Mouse (Mus musculus): ENCODE results near the gene Ptprt. TPM values are rescaled to one million over a fixed set of nuclear protein-coding genes. Genes with fewer than 3 reads are reported as not detected.

Gene Ptprt
- total RNA-seq, 1 experiment from 2014 or later, result not detected

DNA sequence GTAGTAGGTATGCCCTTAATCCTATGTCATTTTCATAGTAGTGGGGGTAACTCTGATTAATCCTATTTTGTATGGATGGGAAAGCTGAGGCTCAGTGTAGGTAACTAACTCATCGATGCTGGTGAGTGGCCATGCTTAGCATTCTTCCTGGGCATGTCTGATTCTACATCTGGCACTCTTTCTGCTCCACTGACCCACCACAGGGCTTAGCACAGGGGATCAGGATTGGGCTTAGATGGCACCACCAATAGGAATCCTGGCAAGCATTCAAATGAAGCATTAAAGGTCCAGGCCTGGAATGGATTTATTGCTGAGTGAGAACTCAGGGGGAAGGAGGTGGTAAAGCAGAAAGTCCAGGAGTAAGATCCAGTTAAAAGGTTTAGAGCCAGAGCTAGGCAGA lies 1179.2 kb downstream of the Ptprt start:
- ATAC-seq (replicated peaks in 1 of 2; ENCODE audit: insufficient read depth in 1 of 2, low FRiP score in 2 of 2, low TSS enrichment in 1 of 2, low read depth in 1 of 2, poor library complexity in 2 of 2, severe bottlenecking in 2 of 2), result no peak

DNA sequence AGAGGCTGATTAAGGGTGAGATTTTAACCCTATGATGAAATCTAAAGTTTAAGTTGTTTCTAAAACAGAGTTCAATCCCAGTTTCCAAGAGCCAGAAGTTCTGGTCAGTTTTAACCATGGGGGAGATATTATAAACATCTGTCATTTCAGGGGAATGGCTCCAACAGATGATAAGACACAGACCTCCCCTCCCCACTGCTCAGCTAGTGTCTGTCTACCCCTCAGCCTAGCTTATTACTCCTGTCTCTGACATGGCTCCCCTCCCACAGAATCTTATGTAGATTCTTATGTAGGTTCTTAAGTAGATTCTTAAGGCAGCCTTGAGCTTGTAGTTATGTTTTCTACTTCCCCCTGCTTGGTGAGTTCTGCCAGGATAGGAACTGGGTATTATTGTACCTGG lies 1180.5 kb downstream of the Ptprt start:
- no peak for ATAC-seq (replicated peaks in 1 of 2; ENCODE audit: insufficient read depth in 1 of 2, low FRiP score in 2 of 2, low TSS enrichment in 1 of 2, low read depth in 1 of 2, poor library complexity in 2 of 2, severe bottlenecking in 2 of 2)

All from hematopoietic stem cell, adult 5-6 weeks (primary cell).